Mouse (Mus musculus) heart, postnatal 0 days (tissue): Measurements from ENCODE around the gene Nrxn3. TPM values are rescaled to one million over a fixed set of nuclear protein-coding genes. Genes with fewer than 3 reads are reported as not detected.

ENCODE experiments used
- ATAC-seq: fragments of 200-750 bp; cut with Nextera tagmentation; 2 replicates; pipeline ENCODE4 v1.8.0; 2017; ENCODE audit warnings: low read depth, moderate number of reproducible peaks, moderate library complexity; ENCODE audit not compliant: insufficient read depth
- DNase-seq: peaks from one replicate; pipeline ENCODE4 v3.0.0-alpha.2; 2016; ENCODE audit warnings: low spot score
- H3K27ac ChIP-seq: fragments of 300-500 bp; sonication (generic); 2 replicates; pipeline ENCODE4 v1.5.1; 2014; ENCODE audit warnings: low read depth, mild to moderate bottlenecking
- H3K27me3 ChIP-seq: fragments of 300-500 bp; sonication (generic); 2 replicates; pipeline ENCODE4 v1.6.1; 2014; ENCODE audit warnings: low read length, mixed read lengths; ENCODE audit not compliant: control insufficient read depth, insufficient read depth
- H3K36me3 ChIP-seq: fragments of 300-500 bp; sonication (generic); replicated peaks from 2 replicates; pipeline ENCODE4 v1.6.1; 2014; ENCODE audit warnings: low read length, mixed read lengths; ENCODE audit not compliant: control insufficient read depth, insufficient read depth
- H3K4me1 ChIP-seq: fragments of 300-500 bp; sonication (generic); 2 replicates; pipeline ENCODE4 v1.6.1; 2014; ENCODE audit warnings: antibody characterized with exemption; ENCODE audit not compliant: control insufficient read depth, insufficient read depth
- H3K4me2 ChIP-seq: fragments of 300-500 bp; sonication (generic); 2 replicates; pipeline ENCODE4 v1.6.1; 2014; ENCODE audit warnings: low read depth, mild to moderate bottlenecking, low read length, moderate library complexity
- H3K4me3 ChIP-seq: fragments of 300-500 bp; sonication (generic); 2 replicates; pipeline ENCODE4 v1.5.1; 2014; ENCODE audit warnings: low read depth, low read length
- H3K9ac ChIP-seq: fragments of 300-500 bp; sonication (generic); replicated peaks from 2 replicates; pipeline ENCODE4 v1.6.1; 2014; ENCODE audit warnings: low read depth, low read length, mixed read lengths
- H3K9me3 ChIP-seq: fragments of 300-500 bp; sonication (generic); replicated peaks from 2 replicates; pipeline ENCODE4 v1.6.1; 2016; ENCODE audit warnings: low read length; ENCODE audit not compliant: control insufficient read depth
- CTCF ChIP-seq: IDR thresholded peaks from 2 replicates; pipeline ENCODE4 v1.5.1; 2016; ENCODE audit warnings: antibody characterized with exemption, control low read depth, low read depth
- EP300 ChIP-seq: IDR thresholded peaks from 2 replicates; pipeline ENCODE4 v1.6.1; 2016; ENCODE audit warnings: antibody characterized with exemption, low read depth
- WGBS: fragments of 180-500 bp; shearing (Covaris S2); extraction: QIAGEN DNeasy Blood & Tissue Kit; methylation state at CpG from one replicate; pipeline ENCODE4 v1.1.7; 2014; 5-methylcytosine and 5-hydroxymethylcytosine counted together
- polyA plus RNA-seq: library from polyadenylated mRNA; unstranded; fragments of >200 nt; fragmentation: Nextera tagmentation; extraction: Ambion mirVana; gene quantifications from 2 replicates; pipeline ENCODE4 v1.2.1, GENCODE M21; 2015
- total RNA-seq: library from RNA; depleted of rRNA; stranded (reverse); fragments of >200 nt; gene quantifications from 2 replicates; pipeline ENCODE4 v1.2.3, GENCODE M21; 2014; ENCODE audit warnings: low replicate concordance

Gene Nrxn3
- total and polyA plus RNA-seq, 2 experiments from 2014 or later, result 1.0 to 1.8 TPM

- TF ChIP-seq EP300 (no peak), CTCF (no peak)
- 65% methylated on average over 2 of the region's 2 CpGs for WGBS
- DNase-seq (no peak), ATAC-seq (no peak)
- H3K9ac ChIP-seq, result no peak overlapping the region
- no peak overlapping the region for H3K4me2 ChIP-seq
- H3K36me3 ChIP-seq, result no peaks in the 10 kb centered on the region
- no peaks in the 10 kb centered on the region for H3K4me1 ChIP-seq
- H3K27ac ChIP-seq, result no peak overlapping the region
- H3K9me3 ChIP-seq, result no peaks in the 10 kb centered on the region
- no peaks in the 10 kb centered on the region for H3K27me3 ChIP-seq
- no peak overlapping the region for H3K4me3 ChIP-seq
These were observed 655.0 kb downstream of the Nrxn3 start for GRCm38 (mm10) chr12:89377687-89378086.

- no peak overlapping the region for H3K4me2 ChIP-seq
- DNase-seq (no peak), ATAC-seq (no peak)
- H3K9ac ChIP-seq, result no peak overlapping the region
- H3K4me3 ChIP-seq, result no peak overlapping the region
- no peaks in the 10 kb centered on the region for H3K36me3 ChIP-seq
- H3K4me1 ChIP-seq, result no peaks in the 10 kb centered on the region
- TF ChIP-seq EP300, result no peak
- TF ChIP-seq CTCF, result peak; percentile 40
- 12% methylated on average over 3 of the region's 3 CpGs for WGBS
- H3K9me3 ChIP-seq, result no peaks in the 10 kb centered on the region
- H3K27me3 ChIP-seq, result no peaks in the 10 kb centered on the region
- no peak overlapping the region for H3K27ac ChIP-seq
These were observed 660.6 kb downstream of the Nrxn3 start for GRCm38 (mm10) chr12:89383254-89383653.

- H3K27me3 ChIP-seq, result no peaks in the 10 kb centered on the region
- DNase-seq (peak; percentile 13), ATAC-seq (no peak)
- no peaks in the 10 kb centered on the region for H3K36me3 ChIP-seq
- no peaks in the 10 kb centered on the region for H3K9me3 ChIP-seq
- H3K4me3 ChIP-seq, result no peak overlapping the region
- H3K4me2 ChIP-seq, result no peak overlapping the region
- H3K9ac ChIP-seq, result no peak overlapping the region
- TF ChIP-seq CTCF (peak; percentile 64), EP300 (no peak)
- no peak overlapping the region for H3K27ac ChIP-seq
- no peaks in the 10 kb centered on the region for H3K4me1 ChIP-seq
- 41% methylated on average over 3 of the region's 3 CpGs for WGBS
These were observed 672.6 kb downstream of the Nrxn3 start for GRCm38 (mm10) chr12:89395121-89395792.

GRCm38 (mm10) chr12:89436519-89436918 lies 713.8 kb downstream of the Nrxn3 start:
- H3K4me1 ChIP-seq, result no peaks in the 10 kb centered on the region; the same call in 1 of the 2 replicates
- H3K9ac ChIP-seq, result no peak overlapping the region
- H3K36me3 ChIP-seq, result no peaks in the 10 kb centered on the region
- no peak overlapping the region for H3K4me2 ChIP-seq
- H3K27ac ChIP-seq, result no peak overlapping the region
- H3K4me3 ChIP-seq, result no peak overlapping the region
- H3K9me3 ChIP-seq, result no peaks in the 10 kb centered on the region
- DNase-seq (peak; percentile 8), ATAC-seq (peak; percentile 55; the same call in 1 of the 2 replicates)
- no peaks in the 10 kb centered on the region for H3K27me3 ChIP-seq
- TF ChIP-seq EP300, result no peak
- no peak for TF ChIP-seq CTCF

GRCm38 (mm10) chr12:89442323-89443038 lies 719.8 kb downstream of the Nrxn3 start:
- H3K4me2 ChIP-seq, result no peak overlapping the region

More at GRCm38 (mm10) chr12:89442323-89443038, 719.8 kb downstream of the Nrxn3 start:
- Histone ChIP-seq H3K27ac (no peak overlapping the region), H3K27me3 (no peaks in the 10 kb centered on the region), H3K36me3 (no peaks in the 10 kb centered on the region), H3K9me3 (no peaks in the 10 kb centered on the region), H3K9ac (no peak overlapping the region), H3K4me3 (no peak overlapping the region), H3K4me1 (no peaks in the 10 kb centered on the region)
- WGBS, result 74% methylated on average over 2 of the region's 2 CpGs
- DNase-seq (no peak), ATAC-seq (no peak)
- TF ChIP-seq CTCF (no peak), EP300 (no peak)
